Mouse (Mus musculus) heart, postnatal 0 days (tissue): ENCODE results near the gene Rab21. TPM values are rescaled to one million over a fixed set of nuclear protein-coding genes. Genes with fewer than 3 reads are reported as not detected.

Experiments used
- ATAC-seq: fragments of 200-750 bp; cut with Nextera tagmentation; 2 replicates; pipeline ENCODE4 v1.8.0; 2017; ENCODE audit warnings: low read depth, moderate number of reproducible peaks, moderate library complexity; ENCODE audit not compliant: insufficient read depth
- DNase-seq: peaks from one replicate; pipeline ENCODE4 v3.0.0-alpha.2; 2016; ENCODE audit warnings: low spot score
- H3K27ac ChIP-seq: fragments of 300-500 bp; sonication (generic); 2 replicates; pipeline ENCODE4 v1.5.1; 2014; ENCODE audit warnings: low read depth, mild to moderate bottlenecking
- H3K27me3 ChIP-seq: fragments of 300-500 bp; sonication (generic); 2 replicates; pipeline ENCODE4 v1.6.1; 2014; ENCODE audit warnings: low read length, mixed read lengths; ENCODE audit not compliant: control insufficient read depth, insufficient read depth
- H3K36me3 ChIP-seq: fragments of 300-500 bp; sonication (generic); replicated peaks from 2 replicates; pipeline ENCODE4 v1.6.1; 2014; ENCODE audit warnings: low read length, mixed read lengths; ENCODE audit not compliant: control insufficient read depth, insufficient read depth
- H3K4me1 ChIP-seq: fragments of 300-500 bp; sonication (generic); 2 replicates; pipeline ENCODE4 v1.6.1; 2014; ENCODE audit warnings: antibody characterized with exemption; ENCODE audit not compliant: control insufficient read depth, insufficient read depth
- H3K4me2 ChIP-seq: fragments of 300-500 bp; sonication (generic); 2 replicates; pipeline ENCODE4 v1.6.1; 2014; ENCODE audit warnings: low read depth, mild to moderate bottlenecking, low read length, moderate library complexity
- H3K4me3 ChIP-seq: fragments of 300-500 bp; sonication (generic); 2 replicates; pipeline ENCODE4 v1.5.1; 2014; ENCODE audit warnings: low read depth, low read length
- H3K9ac ChIP-seq: fragments of 300-500 bp; sonication (generic); replicated peaks from 2 replicates; pipeline ENCODE4 v1.6.1; 2014; ENCODE audit warnings: low read depth, low read length, mixed read lengths
- H3K9me3 ChIP-seq: fragments of 300-500 bp; sonication (generic); replicated peaks from 2 replicates; pipeline ENCODE4 v1.6.1; 2016; ENCODE audit warnings: low read length; ENCODE audit not compliant: control insufficient read depth
- CTCF ChIP-seq: IDR thresholded peaks from 2 replicates; pipeline ENCODE4 v1.5.1; 2016; ENCODE audit warnings: antibody characterized with exemption, control low read depth, low read depth
- EP300 ChIP-seq: IDR thresholded peaks from 2 replicates; pipeline ENCODE4 v1.6.1; 2016; ENCODE audit warnings: antibody characterized with exemption, low read depth
- WGBS: fragments of 180-500 bp; shearing (Covaris S2); extraction: QIAGEN DNeasy Blood & Tissue Kit; methylation state at CpG from one replicate; pipeline ENCODE4 v1.1.7; 2014; 5-methylcytosine and 5-hydroxymethylcytosine counted together
- polyA plus RNA-seq: library from polyadenylated mRNA; unstranded; fragments of >200 nt; fragmentation: Nextera tagmentation; extraction: Ambion mirVana; gene quantifications from 2 replicates; pipeline ENCODE4 v1.2.1, GENCODE M21; 2015
- total RNA-seq: library from RNA; depleted of rRNA; stranded (reverse); fragments of >200 nt; gene quantifications from 2 replicates; pipeline ENCODE4 v1.2.3, GENCODE M21; 2014; ENCODE audit warnings: low replicate concordance

Rab21 gene
- total and polyA plus RNA-seq, 2 experiments from 2014 or later, result 7.7 to 45.2 TPM

GRCm38 (mm10) chr10:115271649-115272048 lies 43.7 kb downstream of the Rab21 start:
- Histone ChIP-seq H3K4me2 (no peak overlapping the region), H3K4me3 (no peak overlapping the region), H3K4me1 (no peaks in the 10 kb centered on the region), H3K9ac (no peak overlapping the region), H3K27ac (no peak overlapping the region), H3K27me3 (no peaks in the 10 kb centered on the region), H3K36me3 (no peaks in the 10 kb centered on the region), H3K9me3 (no peaks in the 10 kb centered on the region)
- TF ChIP-seq CTCF (no peak), EP300 (no peak)
- no peak for ATAC-seq
- no peak for DNase-seq
- 54% methylated on average over 5 of the region's 5 CpGs for WGBS

GRCm38 (mm10) chr10:115270612-115271390 lies 44.6 kb downstream of the Rab21 start:
- no peaks in the 10 kb centered on the region for H3K27me3 ChIP-seq
- H3K27ac ChIP-seq, result no peak overlapping the region
- ATAC-seq, result no peak
- no peak overlapping the region for H3K4me3 ChIP-seq
- no peaks in the 10 kb centered on the region for H3K36me3 ChIP-seq
- 82% methylated on average over 12 of the region's 12 CpGs for WGBS
- H3K9me3 ChIP-seq, result no peaks in the 10 kb centered on the region
- H3K4me1 ChIP-seq, result no peaks in the 10 kb centered on the region
- no peak overlapping the region for H3K4me2 ChIP-seq
- TF ChIP-seq EP300 (no peak), CTCF (no peak)
- no peak for DNase-seq
- H3K9ac ChIP-seq, result no peak overlapping the region

- Histone ChIP-seq H3K9me3 (0 out of 2 replicates have a peak, but pooled peaks cover 6% of the 10 kb centered on the region), H3K36me3 (no peaks in the 10 kb centered on the region), H3K27me3 (no peaks in the 10 kb centered on the region), H3K4me1 (no peaks in the 10 kb centered on the region), H3K4me3 (no peak overlapping the region), H3K4me2 (no peak overlapping the region), H3K9ac (no peak overlapping the region), H3K27ac (no peak overlapping the region)
- TF ChIP-seq CTCF, result no peak
- ATAC-seq (no peak), DNase-seq (no peak)
- 58% methylated on average over 5 of the region's 5 CpGs for WGBS
Observed at GRCm38 (mm10) chr10:115262926-115263562, 52.4 kb downstream of the Rab21 start.

GRCm38 (mm10) chr10:115262261-115262660 lies 53.1 kb downstream of the Rab21 start:
- Histone ChIP-seq H3K4me1 (no peaks in the 10 kb centered on the region), H3K27me3 (no peaks in the 10 kb centered on the region), H3K9ac (no peak overlapping the region), H3K36me3 (no peaks in the 10 kb centered on the region), H3K4me2 (no peak overlapping the region), H3K27ac (no peak overlapping the region), H3K9me3 (0 out of 2 replicates have a peak, but pooled peaks cover 6% of the 10 kb centered on the region), H3K4me3 (no peak overlapping the region)
- no peak for DNase-seq
- TF ChIP-seq EP300 (no peak), CTCF (no peak)
- 79% methylated on average over 2 of the region's 2 CpGs for WGBS
- no peak for ATAC-seq

- Histone ChIP-seq H3K27me3 (no peaks in the 10 kb centered on the region), H3K4me3 (no peak overlapping the region), H3K4me1 (no peaks in the 10 kb centered on the region), H3K27ac (no peak overlapping the region), H3K9ac (no peak overlapping the region), H3K4me2 (no peak overlapping the region), H3K9me3 (0 out of 2 replicates have a peak, but pooled peaks cover 6% of the 10 kb centered on the region), H3K36me3 (no peaks in the 10 kb centered on the region)
- 67% methylated on average over 3 of the region's 3 CpGs for WGBS
- ATAC-seq (no peak), DNase-seq (no peak)
- TF ChIP-seq CTCF (no peak), EP300 (no peak)
Observed at GRCm38 (mm10) chr10:115261428-115261827, 54.0 kb downstream of the Rab21 start.
